Mouse (Mus musculus) heart, postnatal 0 days (tissue): Measurements from ENCODE around the gene Gabpb1. TPM values are rescaled to one million over a fixed set of nuclear protein-coding genes. Genes with fewer than 3 reads are reported as not detected.

Source experiments
- ATAC-seq: fragments of 200-750 bp; cut with Nextera tagmentation; 2 replicates; pipeline ENCODE4 v1.8.0; 2017; ENCODE audit warnings: low read depth, moderate number of reproducible peaks, moderate library complexity; ENCODE audit not compliant: insufficient read depth
- DNase-seq: peaks from one replicate; pipeline ENCODE4 v3.0.0-alpha.2; 2016; ENCODE audit warnings: low spot score
- H3K27ac ChIP-seq: fragments of 300-500 bp; sonication (generic); 2 replicates; pipeline ENCODE4 v1.5.1; 2014; ENCODE audit warnings: low read depth, mild to moderate bottlenecking
- H3K27me3 ChIP-seq: fragments of 300-500 bp; sonication (generic); 2 replicates; pipeline ENCODE4 v1.6.1; 2014; ENCODE audit warnings: low read length, mixed read lengths; ENCODE audit not compliant: control insufficient read depth, insufficient read depth
- H3K36me3 ChIP-seq: fragments of 300-500 bp; sonication (generic); replicated peaks from 2 replicates; pipeline ENCODE4 v1.6.1; 2014; ENCODE audit warnings: low read length, mixed read lengths; ENCODE audit not compliant: control insufficient read depth, insufficient read depth
- H3K4me1 ChIP-seq: fragments of 300-500 bp; sonication (generic); 2 replicates; pipeline ENCODE4 v1.6.1; 2014; ENCODE audit warnings: antibody characterized with exemption; ENCODE audit not compliant: control insufficient read depth, insufficient read depth
- H3K4me2 ChIP-seq: fragments of 300-500 bp; sonication (generic); 2 replicates; pipeline ENCODE4 v1.6.1; 2014; ENCODE audit warnings: low read depth, mild to moderate bottlenecking, low read length, moderate library complexity
- H3K4me3 ChIP-seq: fragments of 300-500 bp; sonication (generic); 2 replicates; pipeline ENCODE4 v1.5.1; 2014; ENCODE audit warnings: low read depth, low read length
- H3K9ac ChIP-seq: fragments of 300-500 bp; sonication (generic); replicated peaks from 2 replicates; pipeline ENCODE4 v1.6.1; 2014; ENCODE audit warnings: low read depth, low read length, mixed read lengths
- H3K9me3 ChIP-seq: fragments of 300-500 bp; sonication (generic); replicated peaks from 2 replicates; pipeline ENCODE4 v1.6.1; 2016; ENCODE audit warnings: low read length; ENCODE audit not compliant: control insufficient read depth
- CTCF ChIP-seq: IDR thresholded peaks from 2 replicates; pipeline ENCODE4 v1.5.1; 2016; ENCODE audit warnings: antibody characterized with exemption, control low read depth, low read depth
- EP300 ChIP-seq: IDR thresholded peaks from 2 replicates; pipeline ENCODE4 v1.6.1; 2016; ENCODE audit warnings: antibody characterized with exemption, low read depth
- WGBS: fragments of 180-500 bp; shearing (Covaris S2); extraction: QIAGEN DNeasy Blood & Tissue Kit; methylation state at CpG from one replicate; pipeline ENCODE4 v1.1.7; 2014; 5-methylcytosine and 5-hydroxymethylcytosine counted together
- polyA plus RNA-seq: library from polyadenylated mRNA; unstranded; fragments of >200 nt; fragmentation: Nextera tagmentation; extraction: Ambion mirVana; gene quantifications from 2 replicates; pipeline ENCODE4 v1.2.1, GENCODE M21; 2015
- total RNA-seq: library from RNA; depleted of rRNA; stranded (reverse); fragments of >200 nt; gene quantifications from 2 replicates; pipeline ENCODE4 v1.2.3, GENCODE M21; 2014; ENCODE audit warnings: low replicate concordance

Gabpb1 gene
- total and polyA plus RNA-seq, 2 experiments from 2014 or later, result 5.0 to 18.0 TPM

DNA sequence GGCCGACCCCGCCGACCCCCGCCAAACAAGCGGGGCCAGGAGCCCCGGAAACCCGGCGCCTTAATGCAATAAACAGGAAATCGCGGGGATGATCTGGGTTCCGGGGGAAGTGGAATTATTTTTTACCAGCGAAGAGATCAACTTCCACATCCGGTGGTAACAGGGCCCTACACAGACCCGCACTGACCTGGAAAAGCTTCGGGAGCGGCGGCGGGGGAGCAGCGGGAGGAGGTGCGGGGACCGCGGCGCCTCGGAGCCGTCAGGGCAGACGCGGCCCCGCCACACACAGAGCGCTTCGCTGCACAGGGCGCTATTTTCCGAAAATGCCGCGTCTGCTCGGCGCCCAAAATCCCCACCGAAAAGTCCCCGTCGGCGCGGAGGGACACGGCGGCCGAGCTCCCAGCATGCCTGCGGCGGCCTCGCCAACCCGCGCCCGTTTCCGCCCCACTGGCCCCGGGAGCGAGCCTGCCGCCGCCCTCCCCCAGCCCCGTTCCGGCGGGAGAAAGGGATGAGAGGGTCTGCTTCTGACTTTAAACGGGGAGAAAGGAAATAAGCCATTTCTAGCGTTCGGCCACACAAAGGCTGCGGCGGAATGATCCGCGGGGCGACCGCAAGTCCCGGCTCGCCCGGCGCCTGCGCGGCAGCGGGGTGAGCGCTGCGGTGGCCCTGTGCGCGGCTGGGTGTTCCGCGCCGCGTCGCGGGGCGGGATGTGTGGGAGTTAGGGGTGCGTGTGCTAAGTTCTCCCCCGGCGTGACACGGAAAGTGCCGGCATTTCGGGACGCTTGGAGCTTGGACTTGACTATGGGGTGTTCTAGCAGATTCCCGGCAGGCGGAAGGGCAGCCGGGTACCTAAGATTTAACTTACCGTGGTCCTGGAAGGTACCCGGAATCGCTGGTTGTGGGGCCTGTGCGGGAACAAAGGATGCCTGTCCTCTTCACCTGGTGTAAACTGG lies 692 bp downstream of the Gabpb1 start:
- 0 out of 2 replicates have a peak, but pooled peaks have one; percentile 57 for TF ChIP-seq EP300
- TF ChIP-seq CTCF, result no peak
- Histone ChIP-seq H3K9me3 (no peaks in the 10 kb centered on the region), H3K4me3 (peak overlapping the region; percentile 100), H3K27ac (peak overlapping the region; percentile 100), H3K36me3 (no peaks in the 10 kb centered on the region; the same call in 1 of the 2 replicates), H3K27me3 (no peaks in the 10 kb centered on the region), H3K9ac (peak overlapping the region; percentile 100), H3K4me1 (peaks cover 20% of the 10 kb centered on the region), H3K4me2 (peak overlapping the region; percentile 77)
- DNase-seq (peak; percentile 85), ATAC-seq (peak; percentile 89)
- WGBS, result under 1% methylated on average over 89 of the region's 99 CpGs

DNA sequence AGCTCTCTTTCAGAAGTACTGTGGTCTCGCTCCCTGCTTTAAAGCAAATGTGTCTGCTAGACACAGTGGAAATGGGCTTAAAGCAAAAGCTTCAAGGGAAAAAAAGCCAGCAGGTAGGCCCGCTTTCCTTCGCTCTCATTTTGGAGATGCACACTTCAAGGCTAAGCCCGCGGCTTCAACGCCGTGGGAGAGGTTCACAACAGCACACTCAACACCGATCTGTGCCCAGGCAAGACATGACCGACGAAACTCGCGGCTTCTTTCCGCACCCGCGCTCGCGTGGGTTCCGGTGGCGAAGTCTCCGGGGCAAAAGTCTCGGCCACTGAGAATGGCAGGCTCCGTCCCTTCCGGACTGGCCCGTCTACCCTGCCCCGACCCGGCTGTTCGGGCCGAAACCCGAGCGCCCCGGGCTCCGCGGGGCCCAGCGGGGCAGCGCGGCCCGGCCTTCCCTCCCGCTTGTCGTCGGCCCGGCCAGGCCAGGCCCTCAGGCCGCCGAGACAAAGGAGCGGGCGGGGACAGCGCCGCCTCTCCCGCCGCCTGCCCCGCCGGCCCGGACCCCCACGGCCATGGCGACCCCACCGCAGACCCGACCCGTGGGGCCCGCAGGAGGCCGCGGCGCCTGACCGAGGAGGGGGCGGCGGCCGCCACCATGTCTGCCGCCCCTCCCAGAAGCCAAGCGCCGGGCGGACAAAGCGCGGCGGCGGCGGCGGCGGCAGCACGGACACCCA lies 1.5 kb downstream of the Gabpb1 start:
- TF ChIP-seq EP300, result no peak
- no peak for TF ChIP-seq CTCF
- H3K27ac ChIP-seq, result peak overlapping the region; percentile 100
- no peaks in the 10 kb centered on the region; the same call in 1 of the 2 replicates for H3K36me3 ChIP-seq
- peak overlapping the region; percentile 77 for H3K4me2 ChIP-seq
- no peaks in the 10 kb centered on the region for H3K9me3 ChIP-seq
- no peaks in the 10 kb centered on the region for H3K27me3 ChIP-seq
- ATAC-seq, result peak; percentile 69
- WGBS, result under 1% methylated on average over 74 of the region's 77 CpGs
- H3K4me3 ChIP-seq, result peak overlapping the region; percentile 100
- DNase-seq, result peak; percentile 19
- peaks cover 20% of the 10 kb centered on the region for H3K4me1 ChIP-seq
- peak overlapping the region; percentile 100 for H3K9ac ChIP-seq

DNA sequence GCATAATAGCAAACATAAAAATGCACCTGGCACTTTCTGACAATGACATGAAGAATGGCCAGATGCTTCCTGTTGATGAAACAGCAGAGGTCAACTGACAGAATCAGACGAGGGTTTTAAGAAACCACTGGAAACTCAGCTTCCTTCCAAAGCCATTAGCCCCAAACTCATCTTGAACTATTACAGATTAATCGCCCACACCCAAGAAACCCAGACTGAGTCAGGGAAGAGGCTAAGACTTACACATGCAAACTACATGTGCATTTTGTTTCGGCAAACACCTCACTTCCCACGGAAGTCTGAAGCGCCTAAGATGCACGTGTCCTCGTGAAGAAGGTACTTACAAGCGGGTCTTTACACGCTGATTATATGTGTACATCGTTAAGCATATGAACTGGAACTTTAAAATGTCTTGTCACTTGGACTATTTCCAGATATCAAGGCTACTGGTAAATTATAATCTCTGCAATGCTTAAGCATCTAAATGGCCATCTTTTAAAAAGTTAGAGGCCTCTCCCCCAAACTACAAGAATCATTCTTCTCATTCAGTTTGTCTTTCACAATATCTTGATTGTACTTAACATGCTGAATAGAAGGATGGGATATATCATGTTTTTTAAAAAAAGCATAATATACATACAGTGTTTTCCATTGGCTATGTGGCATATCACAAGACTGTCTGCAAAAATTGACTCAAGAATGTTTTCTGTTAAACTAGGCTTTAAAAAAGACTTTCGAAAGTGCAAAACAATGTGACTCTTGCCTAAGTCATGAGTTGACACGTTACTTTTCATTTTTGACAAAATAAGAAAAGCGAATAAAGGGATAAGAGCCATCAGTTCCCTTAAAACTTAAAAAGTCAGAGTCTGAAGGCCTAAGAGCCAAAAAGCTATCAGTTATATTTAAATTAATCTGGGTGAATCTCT lies 2.6 kb downstream of the Gabpb1 start:
- Histone ChIP-seq H3K9me3 (no peaks in the 10 kb centered on the region), H3K4me2 (peak overlapping the region; percentile 77), H3K4me3 (peak overlapping the region; percentile 100), H3K27me3 (no peaks in the 10 kb centered on the region), H3K36me3 (no peaks in the 10 kb centered on the region; the same call in 1 of the 2 replicates), H3K9ac (peak overlapping the region; percentile 100), H3K27ac (peak overlapping the region; percentile 100), H3K4me1 (peaks cover 20% of the 10 kb centered on the region)
- no peak for ATAC-seq
- no peak for DNase-seq
- WGBS, result 50% methylated on average over 13 of the region's 13 CpGs
- TF ChIP-seq EP300 (no peak), CTCF (no peak)

DNA sequence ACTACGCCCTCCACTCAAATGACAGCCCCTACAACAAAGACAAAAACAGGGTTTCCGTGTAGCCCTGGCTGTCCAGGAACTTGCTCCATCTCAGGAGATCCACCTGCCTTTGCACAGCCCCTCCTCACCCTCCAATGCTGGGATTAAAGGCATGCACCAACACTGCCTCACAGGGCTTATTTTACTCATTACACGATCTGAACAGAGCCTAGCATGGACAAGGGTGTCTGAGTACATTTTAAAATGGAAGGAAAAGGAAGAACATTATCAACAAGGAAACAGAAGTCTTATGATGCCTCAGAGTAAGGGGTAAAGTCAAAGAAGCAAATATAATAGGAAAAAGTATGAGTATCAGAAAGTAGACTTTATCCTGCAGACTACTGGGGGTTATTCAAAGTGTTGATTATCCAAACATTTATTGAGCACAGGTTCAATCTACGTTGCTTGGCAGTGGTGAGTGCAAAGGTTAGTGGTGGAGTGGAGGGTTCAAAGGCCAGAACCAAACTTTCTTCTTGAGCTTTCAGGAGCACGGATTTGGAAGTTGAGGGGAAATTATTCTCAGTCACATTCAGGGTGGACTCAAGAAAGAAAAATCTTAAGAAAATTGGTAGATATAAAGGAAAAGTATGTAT lies 7.4 kb downstream of the Gabpb1 start:
- H3K4me1 ChIP-seq, result peaks cover 17% of the 10 kb centered on the region
- H3K27me3 ChIP-seq, result no peaks in the 10 kb centered on the region
- no peaks in the 10 kb centered on the region for H3K9me3 ChIP-seq
- WGBS, result 86% methylated on average over 5 of the region's 5 CpGs
- no peak for ATAC-seq
- no peak overlapping the region for H3K4me3 ChIP-seq
- TF ChIP-seq CTCF (no peak), EP300 (no peak)
- no peak overlapping the region for H3K9ac ChIP-seq
- DNase-seq, result no peak
- H3K27ac ChIP-seq, result no peak overlapping the region
- no peaks in the 10 kb centered on the region for H3K36me3 ChIP-seq
- H3K4me2 ChIP-seq, result no peak overlapping the region
